Mouse (Mus musculus) brain, embryonic 14.5 days (tissue): ENCODE data around the gene Ksr2.

Experiments used
- CTCF ChIP-seq: fragments of 200-500 bp; IDR thresholded peaks from 2 replicates; pipeline ENCODE4 v1.5.1; 2012; ENCODE audit warnings: inconsistent platforms, mild to moderate bottlenecking, moderate library complexity, borderline replicate concordance; ENCODE audit not compliant: insufficient read depth, insufficient read length; ENCODE audit errors: extremely low read depth
- POLR2A ChIP-seq: fragments of 200-500 bp; IDR thresholded peaks from 2 replicates; pipeline ENCODE4 v1.6.1; 2012; ENCODE audit warnings: mild to moderate bottlenecking, inconsistent platforms, borderline replicate concordance; ENCODE audit not compliant: poor library complexity, insufficient read depth, insufficient read length, severe bottlenecking; ENCODE audit errors: extremely low read depth

GRCm38 (mm10) chr5:117519858-117520495, 106.2 kb downstream of the Ksr2 start:
- TF ChIP-seq POLR2A (no peak), CTCF (peak; percentile 57)
